Mouse (Mus musculus) natural killer cell, adult 2 months (primary cell): ENCODE measurements around the gene Flt1.

Experiments used
- DNase-seq, 2 experiments: peaks; one replicate each; pipeline ENCODE4 v3.0.0; 2022; ENCODE audit warnings: low spot score in 2 of 2

Gene Flt1

GRCm38 (mm10) chr5:147725831-147726700 is at the start of gene Flt1:
Gene Flt1 (minus strand): TSS chr5:147726011.
- no peak for DNase-seq

- DNase-seq: no peak
Measured at GRCm38 (mm10) chr5:147775222-147775621, 49.4 kb upstream of the Flt1 start.

- no peak for DNase-seq
Measured at GRCm38 (mm10) chr5:147769918-147770317, 44.1 kb upstream of the Flt1 start.

GRCm38 (mm10) chr5:147764061-147764460 is 38.2 kb upstream of the Flt1 start:
- no peak for DNase-seq

GRCm38 (mm10) chr5:147761984-147762383 is 36.2 kb upstream of the Flt1 start:
- DNase-seq: no peak

GRCm38 (mm10) chr5:147761275-147761674 is 35.5 kb upstream of the Flt1 start:
- no peak for DNase-seq

- DNase-seq: no peak
Measured at GRCm38 (mm10) chr5:147758640-147759319, 33.0 kb upstream of the Flt1 start.

GRCm38 (mm10) chr5:147757832-147758587 is 32.2 kb upstream of the Flt1 start:
- peak in 1 of 2 experiments; percentile 3 for DNase-seq

GRCm38 (mm10) chr5:147752914-147753341 is 27.1 kb upstream of the Flt1 start:
- DNase-seq: no peak

GRCm38 (mm10) chr5:147751673-147752130 is 25.9 kb upstream of the Flt1 start:
- no peak for DNase-seq

- DNase-seq: no peak
Measured at GRCm38 (mm10) chr5:147749972-147750371, 24.2 kb upstream of the Flt1 start.

GRCm38 (mm10) chr5:147748081-147748581 is 22.3 kb upstream of the Flt1 start:
- DNase-seq: no peak

GRCm38 (mm10) chr5:147744900-147745653 is 19.3 kb upstream of the Flt1 start:
- DNase-seq: no peak

- no peak for DNase-seq
Measured at GRCm38 (mm10) chr5:147742468-147743111, 16.8 kb upstream of the Flt1 start.

GRCm38 (mm10) chr5:147736766-147737280 is 11.0 kb upstream of the Flt1 start:
- no peak for DNase-seq

- DNase-seq: no peak
Measured at GRCm38 (mm10) chr5:147733682-147734081, 7.9 kb upstream of the Flt1 start.

GRCm38 (mm10) chr5:147732926-147733325 is 7.1 kb upstream of the Flt1 start:
- DNase-seq: no peak

GRCm38 (mm10) chr5:147727481-147727880 is 1.7 kb upstream of the Flt1 start:
- DNase-seq: no peak

GRCm38 (mm10) chr5:147726701-147727393 is 1.0 kb upstream of the Flt1 start:
- no peak for DNase-seq
